Mouse (Mus musculus): ENCODE results near the gene Ccdc142. TPM values are rescaled to one million over a fixed set of nuclear protein-coding genes. Genes with fewer than 3 reads are reported as not detected.

Gene Ccdc142
- total RNA-seq, 2 experiments from 2014 or later, result 4.4 to 5.8 TPM

- DNase-seq (ENCODE audit: low spot score in 2 of 2), result peak; percentile 61 to 65
Observed at GRCm38 (mm10) chr6:83136881-83137575, 35.6 kb downstream of the Ccdc142 start.

- DNase-seq (ENCODE audit: low spot score in 2 of 2), result peak; percentile 84 to 88
Observed at GRCm38 (mm10) chr6:83137576-83137950, 36.2 kb downstream of the Ccdc142 start.

- DNase-seq (ENCODE audit: low spot score in 2 of 2), result no peak
Observed at GRCm38 (mm10) chr6:83138056-83138455, 36.7 kb downstream of the Ccdc142 start.

GRCm38 (mm10) chr6:83140044-83140443 lies 38.6 kb downstream of the Ccdc142 start:
- DNase-seq (ENCODE audit: low spot score in 2 of 2), result no peak

- no peak for DNase-seq (ENCODE audit: low spot score in 2 of 2)
Observed at GRCm38 (mm10) chr6:83141636-83142035, 40.2 kb downstream of the Ccdc142 start.

- no peak for DNase-seq (ENCODE audit: low spot score in 2 of 2)
Observed at GRCm38 (mm10) chr6:83142211-83142731, 40.9 kb downstream of the Ccdc142 start.

GRCm38 (mm10) chr6:83142886-83143285 lies 41.5 kb downstream of the Ccdc142 start:
- no peak for DNase-seq (ENCODE audit: low spot score in 2 of 2)

- DNase-seq (ENCODE audit: low spot score in 2 of 2), result no peak
Observed at GRCm38 (mm10) chr6:83145209-83145608, 43.8 kb downstream of the Ccdc142 start.

- no peak for DNase-seq (ENCODE audit: low spot score in 2 of 2)
Observed at GRCm38 (mm10) chr6:83145805-83146204, 44.4 kb downstream of the Ccdc142 start.

- no peak for DNase-seq (ENCODE audit: low spot score in 2 of 2)
Observed at GRCm38 (mm10) chr6:83147280-83147679, 45.9 kb downstream of the Ccdc142 start.

- no peak for DNase-seq (ENCODE audit: low spot score in 2 of 2)
Observed at GRCm38 (mm10) chr6:83151721-83152120, 50.3 kb downstream of the Ccdc142 start.

- DNase-seq (ENCODE audit: low spot score in 2 of 2), result no peak
Observed at GRCm38 (mm10) chr6:83153038-83153437, 51.6 kb downstream of the Ccdc142 start.

- DNase-seq (ENCODE audit: low spot score in 2 of 2), result no peak
Observed at GRCm38 (mm10) chr6:83153485-83153884, 52.1 kb downstream of the Ccdc142 start.

- DNase-seq (ENCODE audit: low spot score in 2 of 2), result no peak
Observed at GRCm38 (mm10) chr6:83155552-83156238, 54.3 kb downstream of the Ccdc142 start.

- DNase-seq (ENCODE audit: low spot score in 2 of 2), result peak; percentile 48 to 54
Observed at GRCm38 (mm10) chr6:83156259-83156684, 54.9 kb downstream of the Ccdc142 start, which contains the start of the genes Wdr54 and 1700003E16Rik. Gene Wdr54 (minus strand): TSS chr6:83156397. Gene 1700003E16Rik (plus strand): TSS chr6:83156404.

Small RNA genes within 50 kb of the gene (microRNA-seq; reads per million reads assigned to microRNA genes)
- gene Mir3470a (ENCODE audit: borderline number of aligned reads in 2 of 2), result 0 reads per million in 2 experiments

Other genes starting within 250 kb of the Ccdc142 start
- under 1 TPM; 0.74 to 0.76 TPM for gene Sema4f, start 161.8 kb upstream of the Ccdc142 start, total RNA-seq (2021)
- not detected for gene M1ap, start 154.7 kb upstream of the Ccdc142 start, total RNA-seq (2021)
- gene Dok1, start 68.1 kb upstream of the Ccdc142 start, total RNA-seq (2021), result 1 to 10 TPM; 7.0 to 7.2 TPM
- 1 to 10 TPM; 1.6 to 1.8 TPM for gene Loxl3, start 67.4 kb upstream of the Ccdc142 start, total RNA-seq (2021)
- gene Aup1, start 47.1 kb upstream of the Ccdc142 start, total RNA-seq (2021), result 100 to 1,000 TPM; 175 to 219 TPM
- 10 to 100 TPM; 44.0 to 55.2 TPM for gene Htra2, start 46.3 kb upstream of the Ccdc142 start, total RNA-seq (2021)
- gene Dqx1, start 43.8 kb upstream of the Ccdc142 start, total RNA-seq (2021), result 1 to 10 TPM; 2.2 to 3.3 TPM
- gene Tlx2, start 31.3 kb upstream of the Ccdc142 start, total RNA-seq (2021), result 10 to 100 TPM in 1 of 2 experiments, 1 to 10 TPM in 1; 6.0 to 12.8 TPM
- 10 to 100 TPM; 36.4 to 39.3 TPM for gene Pcgf1, start 23.7 kb upstream of the Ccdc142 start, total RNA-seq (2021)
- gene Lbx2, start 15.2 kb upstream of the Ccdc142 start, total RNA-seq (2021), result 1 to 10 TPM; 5.0 to 7.6 TPM
- gene Gm42688, start within 50 bp of the Ccdc142 start, total RNA-seq (2021), result 1 to 10 TPM; 4.0 to 5.1 TPM
- gene Mrpl53, start 7.4 kb downstream of the Ccdc142 start, total RNA-seq (2021), result 100 to 1,000 TPM in 1 of 2 experiments, 10 to 100 TPM in 1; 99.5 to 107 TPM
- gene Mogs, start 13.9 kb downstream of the Ccdc142 start, total RNA-seq (2021), result 10 to 100 TPM; 38.2 to 57.2 TPM
- gene Wbp1, start 20.0 kb downstream of the Ccdc142 start, total RNA-seq (2021), result 10 to 100 TPM; 84.3 to 89.0 TPM
- gene Ino80b, start 23.8 kb downstream of the Ccdc142 start, total RNA-seq (2021), result 10 to 100 TPM; 20.1 to 20.7 TPM
- gene Rtkn, start 33.9 kb downstream of the Ccdc142 start, total RNA-seq (2021), result 1 to 10 TPM; 4.7 to 6.6 TPM
- 1 to 10 TPM; 1.9 to 3.6 TPM for gene Wdr54, start 54.8 kb downstream of the Ccdc142 start, total RNA-seq (2021)
- 1 to 10 TPM; 1.1 to 1.4 TPM for gene 1700003E16Rik, start 54.8 kb downstream of the Ccdc142 start, total RNA-seq (2021)
- gene Dctn1, start 64.3 kb downstream of the Ccdc142 start, total RNA-seq (2021), result 100 to 1,000 TPM; 111 to 138 TPM
- gene Slc4a5, start 118.2 kb downstream of the Ccdc142 start, total RNA-seq (2021), result under 1 TPM in 1 of 2 experiments, not detected in 1; 0.07 TPM
- 10 to 100 TPM; 12.3 to 24.1 TPM for gene Mthfd2, start 224.3 kb downstream of the Ccdc142 start, total RNA-seq (2021)
- gene Mob1a, start 224.4 kb downstream of the Ccdc142 start, total RNA-seq (2021), result 10 to 100 TPM; 67.7 to 79.2 TPM
- gene Bola3, start 247.5 kb downstream of the Ccdc142 start, total RNA-seq (2021), result 100 to 1,000 TPM; 257 to 284 TPM

Measured in adrenal gland, adult 18-20 months (tissue).